Mouse (Mus musculus) NIH3T3 (cell line): ENCODE data around the gene Crip2.
A peak's percentile ranks its signal among the peaks of the same experiment; 100 is the strongest.

Source experiments
- DNase-seq: peaks from one replicate; pipeline ENCODE4 v3.0.0-alpha.2; 2012; ENCODE audit warnings: low read depth

The Crip2 gene

GRCm38 (mm10) chr12:113139908-113140615 lies at the start of gene Crip2:
Gene Crip2, plus strand, starts transcription at chr12:113140236.
- DNase-seq: no peak

DNA sequence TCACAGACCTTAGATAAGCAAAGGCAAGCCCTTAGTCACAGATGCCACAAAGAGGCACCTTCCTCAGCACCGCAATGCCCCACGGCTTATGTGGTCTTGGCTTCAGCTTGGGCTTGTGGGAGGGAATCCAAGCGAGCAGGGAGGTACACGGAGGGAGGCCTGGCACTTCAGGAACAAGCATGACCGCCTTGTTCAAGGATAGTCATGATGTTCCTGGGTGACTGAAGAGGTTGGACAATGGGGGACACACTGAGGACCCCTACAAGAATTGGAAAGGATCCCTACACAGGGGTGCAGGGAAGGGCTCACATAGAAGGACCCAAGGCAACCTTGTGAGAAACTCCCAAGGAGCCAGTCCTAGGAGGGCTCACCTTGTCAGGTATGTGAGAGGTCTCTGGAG lies 43.0 kb upstream of the Crip2 start:
- DNase-seq: no peak

DNA sequence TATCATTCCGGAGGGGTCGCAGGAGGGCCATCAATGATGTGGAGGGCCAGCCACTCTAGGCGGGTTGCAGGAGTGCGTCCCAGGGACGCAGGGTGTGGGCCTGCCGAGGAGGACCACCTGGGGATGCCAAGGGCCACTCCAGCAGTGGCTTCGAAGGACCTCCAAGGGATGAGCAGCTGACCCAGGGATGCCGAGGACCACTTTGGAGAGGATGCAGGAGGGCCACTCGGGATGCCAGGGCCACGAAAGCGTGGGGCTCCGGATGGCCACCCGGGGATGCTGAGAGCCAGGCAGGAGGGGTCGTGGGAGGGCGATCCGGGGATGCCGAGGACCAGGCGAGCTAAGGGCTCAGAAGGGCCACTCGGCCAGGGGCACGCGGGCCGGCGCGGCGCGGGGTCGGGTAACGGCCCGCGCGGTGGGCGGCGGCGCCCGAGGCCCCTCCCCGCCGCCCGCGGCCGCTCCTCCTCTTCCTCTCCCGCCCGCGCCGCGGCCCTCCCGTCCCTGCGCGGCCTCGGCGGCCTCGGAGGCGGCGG lies 42.2 kb upstream of the Crip2 start, which contains the start of gene Mta1:
Gene Mta1, plus strand, starts transcription at position 530 of the 533 bp plus-strand sequence.
- DNase-seq: peak; percentile 78

- DNase-seq: peak; percentile 56
These were observed 41.4 kb upstream of the Crip2 start for GRCm38 (mm10) chr12:113098530-113099151.

DNA sequence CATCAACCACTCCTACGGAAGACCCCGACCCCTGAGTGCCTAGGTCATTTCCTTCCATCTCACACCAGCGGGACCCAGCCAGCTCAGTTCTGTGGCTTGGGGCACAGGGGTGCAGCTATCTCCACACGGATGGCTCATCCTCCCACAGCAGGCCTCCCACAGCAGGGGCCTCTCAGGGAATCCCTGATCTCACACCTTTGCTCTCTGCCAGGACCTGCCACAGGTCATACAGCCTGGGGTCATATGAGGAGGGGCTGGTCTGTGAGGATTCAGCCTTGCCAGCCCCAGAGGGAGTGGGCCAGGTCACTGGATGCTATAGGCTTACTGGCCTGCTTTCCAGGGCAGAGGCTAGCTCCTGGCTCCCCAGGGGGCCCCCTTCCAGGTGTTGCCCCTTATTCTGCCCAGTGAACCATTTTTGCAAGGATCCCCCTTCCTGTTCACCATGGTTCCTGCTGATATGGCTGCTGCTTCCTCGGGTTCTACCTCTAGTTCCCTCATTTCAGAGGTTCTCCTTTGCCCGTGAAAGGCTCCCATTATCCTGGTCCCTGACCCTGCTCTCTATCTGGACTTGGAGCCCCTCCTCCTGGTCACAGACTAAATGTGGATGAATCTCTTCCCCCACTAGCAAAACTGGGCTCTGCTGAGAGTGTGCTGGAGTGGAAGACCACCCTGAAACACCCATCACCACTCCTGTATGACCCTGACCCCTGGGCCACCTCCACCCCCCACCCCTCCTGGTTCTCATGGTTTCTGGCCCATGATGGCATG lies 40.4 kb upstream of the Crip2 start:
- DNase-seq: no peak

GRCm38 (mm10) chr12:113100448-113101076 lies 39.5 kb upstream of the Crip2 start:
- DNase-seq: no peak

GRCm38 (mm10) chr12:113101251-113101960 lies 38.6 kb upstream of the Crip2 start:
- DNase-seq: no peak

GRCm38 (mm10) chr12:113102461-113102860 lies 37.6 kb upstream of the Crip2 start:
- peak; percentile 78 for DNase-seq

DNA sequence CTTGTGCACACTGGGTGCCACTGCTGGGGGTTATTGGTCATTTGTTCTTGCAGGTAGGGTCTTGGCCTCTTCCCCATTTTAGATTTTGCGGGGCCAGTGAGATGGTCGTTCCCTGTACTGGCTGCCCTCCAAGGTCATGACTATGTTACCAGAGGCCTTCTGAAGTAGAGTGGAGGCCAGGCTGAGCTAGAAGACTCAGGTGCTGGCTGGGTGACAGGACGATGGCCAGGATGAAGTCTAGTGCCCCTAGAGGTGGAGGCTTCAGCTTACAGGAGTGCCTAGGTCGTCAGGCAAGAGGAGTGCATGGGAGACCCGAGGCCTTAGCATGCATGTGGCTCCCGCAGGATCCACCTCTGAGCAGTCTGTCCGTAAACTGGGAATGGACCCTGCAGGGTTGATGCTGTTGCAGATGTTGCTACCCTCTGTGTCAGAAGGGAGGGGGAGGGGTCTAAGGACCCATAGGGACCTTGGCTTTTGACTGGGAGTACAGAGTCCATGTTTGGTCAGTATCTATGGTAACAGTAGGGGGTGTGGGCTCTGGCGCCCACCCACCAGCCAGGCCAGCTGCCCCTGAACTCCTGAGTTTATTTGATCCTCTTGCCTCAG lies 36.1 kb upstream of the Crip2 start:
- DNase-seq: no peak

GRCm38 (mm10) chr12:113106386-113106785 lies 33.6 kb upstream of the Crip2 start:
- DNase-seq: peak; percentile 81

DNA sequence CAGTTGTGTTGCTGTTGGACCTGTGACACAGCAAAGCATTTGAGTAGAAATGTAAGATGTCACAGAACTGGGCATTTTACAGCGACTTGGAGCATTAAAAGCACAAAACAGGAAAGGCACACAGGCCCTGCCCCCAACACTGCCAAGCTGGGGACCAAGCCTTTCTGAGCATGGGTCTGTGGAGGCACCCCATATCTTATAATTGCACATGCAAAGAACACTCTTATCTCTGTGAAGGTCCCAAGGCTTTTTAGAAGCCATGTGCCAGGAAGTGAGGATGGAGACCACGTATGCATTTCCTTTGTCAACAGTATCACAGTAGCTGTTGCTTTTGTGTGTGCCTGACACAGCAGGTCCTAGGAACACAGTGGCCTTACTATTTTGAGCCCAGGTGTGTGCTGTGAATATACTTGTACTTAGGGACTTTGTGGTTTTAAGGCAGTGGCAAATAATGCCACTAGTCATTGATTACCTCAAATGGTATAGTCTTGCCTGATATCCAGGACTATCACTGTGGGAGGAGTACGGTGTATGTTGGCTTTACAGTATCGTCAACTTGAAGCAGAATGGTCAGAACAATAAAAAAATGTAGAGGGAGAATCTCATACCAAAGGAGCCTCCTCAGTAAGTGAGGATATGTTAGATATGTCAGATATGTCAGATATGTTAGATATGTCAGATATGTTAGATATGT lies 32.5 kb upstream of the Crip2 start:
- DNase-seq: no peak

DNA sequence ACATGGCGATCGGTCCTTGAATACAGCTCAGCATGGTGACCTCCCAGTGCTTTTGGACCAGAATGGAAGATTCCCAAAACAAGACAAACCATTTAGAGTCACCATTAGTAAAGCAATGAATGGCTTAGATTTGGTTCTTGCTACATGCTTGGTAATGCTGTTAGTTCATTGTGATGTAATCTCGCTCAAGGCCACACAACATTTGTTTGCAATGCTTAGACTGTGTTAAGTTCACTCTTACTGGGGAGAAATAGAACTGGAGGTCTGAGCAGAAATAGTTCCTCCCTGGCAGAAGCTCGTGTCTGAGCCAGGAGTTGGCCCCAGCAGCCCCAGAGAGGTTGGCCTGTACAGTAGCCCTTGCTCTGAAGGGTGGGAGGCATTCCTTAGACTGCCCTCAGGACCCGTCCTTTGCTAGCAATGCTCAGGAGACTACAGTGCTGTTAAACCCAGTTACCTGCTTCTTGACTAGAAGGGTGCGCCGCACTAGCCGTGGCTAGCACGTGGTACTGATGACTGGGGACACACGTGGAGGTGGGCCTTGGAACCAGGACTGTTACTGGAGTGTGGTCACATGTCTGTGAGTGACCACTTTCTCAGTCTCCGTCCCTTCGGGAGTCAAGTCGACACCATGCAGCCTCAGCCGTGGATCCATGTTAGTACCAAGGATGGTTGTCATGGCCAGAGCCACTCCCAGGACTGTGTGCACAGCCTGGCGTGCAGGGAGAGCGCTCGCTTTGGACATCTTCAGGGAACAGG lies 31.3 kb upstream of the Crip2 start:
- DNase-seq: no peak

GRCm38 (mm10) chr12:113109801-113110200 lies 30.2 kb upstream of the Crip2 start:
- DNase-seq: no peak

GRCm38 (mm10) chr12:113114141-113114540 lies 25.9 kb upstream of the Crip2 start:
- no peak for DNase-seq

GRCm38 (mm10) chr12:113114856-113115538 lies 25.0 kb upstream of the Crip2 start:
- no peak for DNase-seq

- peak; percentile 89 for DNase-seq
These were observed 20.3 kb upstream of the Crip2 start for GRCm38 (mm10) chr12:113119516-113120410.

- no peak for DNase-seq
These were observed 15.3 kb upstream of the Crip2 start for GRCm38 (mm10) chr12:113124726-113125125.

- DNase-seq: no peak
These were observed 9.3 kb upstream of the Crip2 start for GRCm38 (mm10) chr12:113130732-113131131.
